Mouse (Mus musculus) intestine, embryonic 15.5 days (tissue): ENCODE measurements around the gene Slc25a11. TPM values are rescaled to one million over a fixed set of nuclear protein-coding genes. Genes with fewer than 3 reads are reported as not detected.

Experiments
- ATAC-seq: fragments of 200-750 bp; cut with Nextera tagmentation; 2 replicates; pipeline ENCODE4 v1.8.0; 2017; ENCODE audit warnings: moderate TSS enrichment, moderate library complexity
- H3K27ac ChIP-seq: fragments of 300-500 bp; sonication (generic); 2 replicates; pipeline ENCODE4 v1.5.1; 2015; ENCODE audit warnings: mild to moderate bottlenecking, inconsistent platforms
- H3K27me3 ChIP-seq: fragments of 300-500 bp; sonication (generic); replicated peaks from 2 replicates; pipeline ENCODE4 v1.6.1; 2015; ENCODE audit warnings: inconsistent platforms
- H3K36me3 ChIP-seq: fragments of 300-500 bp; sonication (generic); 2 replicates; pipeline ENCODE4 v1.6.1; 2015; ENCODE audit warnings: inconsistent platforms
- H3K4me1 ChIP-seq: fragments of 300-500 bp; sonication (generic); replicated peaks from 2 replicates; pipeline ENCODE4 v1.6.1; 2015; ENCODE audit warnings: inconsistent platforms
- H3K4me2 ChIP-seq: fragments of 300-500 bp; sonication (generic); replicated peaks from 2 replicates; pipeline ENCODE4 v1.6.1; 2015; ENCODE audit warnings: mild to moderate bottlenecking, inconsistent platforms
- H3K4me3 ChIP-seq: fragments of 300-500 bp; sonication (generic); replicated peaks from 2 replicates; pipeline ENCODE4 v1.5.1; 2015; ENCODE audit warnings: inconsistent platforms
- H3K9ac ChIP-seq: fragments of 300-500 bp; sonication (generic); 2 replicates; pipeline ENCODE4 v1.6.1; 2015; ENCODE audit warnings: inconsistent platforms
- H3K9me3 ChIP-seq: fragments of 300-500 bp; sonication (generic); 2 replicates; pipeline ENCODE4 v1.6.1; 2016; ENCODE audit warnings: inconsistent platforms
- WGBS: fragments of 180-500 bp; shearing (Covaris S2); methylation state at CpG from one replicate; pipeline ENCODE4 v1.1.7; 2015; 5-methylcytosine and 5-hydroxymethylcytosine counted together
- polyA plus RNA-seq: library from polyadenylated mRNA; unstranded; fragments of >200 nt; fragmentation: Nextera tagmentation; extraction: Ambion mirVana; gene quantifications from 2 replicates; pipeline ENCODE4 v1.2.1, GENCODE M21; 2015

Gene Slc25a11
- polyA plus RNA-seq, 1 experiment from 2014 or later: 171 TPM

GRCm38 (mm10) chr11:70678576-70678975 is 31.3 kb upstream of the Slc25a11 start:
- Histone ChIP-seq H3K4me3 (no peak overlapping the region), H3K36me3 (peaks cover 24% of the 10 kb centered on the region)
- 64% methylated on average over 2 of the region's 2 CpGs for WGBS

GRCm38 (mm10) chr11:70678092-70678491 is 30.8 kb upstream of the Slc25a11 start:
- peaks cover 20% of the 10 kb centered on the region for H3K36me3 ChIP-seq
- H3K4me2 ChIP-seq: no peak overlapping the region
- peaks cover 6% of the 10 kb centered on the region for H3K4me1 ChIP-seq
- ATAC-seq: no peak
- no peak overlapping the region for H3K9ac ChIP-seq
- no peaks in the 10 kb centered on the region for H3K27me3 ChIP-seq
- H3K9me3 ChIP-seq: no peaks in the 10 kb centered on the region
- WGBS: 74% methylated on average over 9 of the region's 9 CpGs
- no peak overlapping the region for H3K4me3 ChIP-seq
- H3K27ac ChIP-seq: no peak overlapping the region

More at GRCm38 (mm10) chr11:70678576-70678975, 31.3 kb upstream of the Slc25a11 start:
- ATAC-seq: no peak
- no peak overlapping the region for H3K9ac ChIP-seq
- no peak overlapping the region for H3K27ac ChIP-seq
- H3K9me3 ChIP-seq: no peaks in the 10 kb centered on the region
- peaks cover 8% of the 10 kb centered on the region for H3K4me1 ChIP-seq
- no peak overlapping the region for H3K4me2 ChIP-seq
- no peaks in the 10 kb centered on the region for H3K27me3 ChIP-seq

- Histone ChIP-seq H3K4me1 (0 out of 2 replicates have a peak, but pooled peaks cover 7% of the 10 kb centered on the region), H3K27me3 (no peaks in the 10 kb centered on the region), H3K9ac (no peak overlapping the region), H3K36me3 (peaks cover 9% of the 10 kb centered on the region), H3K27ac (no peak overlapping the region), H3K4me3 (no peak overlapping the region), H3K4me2 (no peak overlapping the region), H3K9me3 (no peaks in the 10 kb centered on the region)
- 67% methylated on average over 11 of the region's 11 CpGs for WGBS
- no peak for ATAC-seq
These were observed 27.2 kb upstream of the Slc25a11 start for GRCm38 (mm10) chr11:70674501-70674900.

GRCm38 (mm10) chr11:70674014-70674413 is 26.7 kb upstream of the Slc25a11 start:
- no peak for ATAC-seq
- Histone ChIP-seq H3K27me3 (no peaks in the 10 kb centered on the region), H3K27ac (no peak overlapping the region), H3K9ac (no peak overlapping the region), H3K4me2 (no peak overlapping the region), H3K4me1 (0 out of 2 replicates have a peak, but pooled peaks cover 7% of the 10 kb centered on the region), H3K4me3 (no peak overlapping the region), H3K9me3 (no peaks in the 10 kb centered on the region), H3K36me3 (peaks cover 9% of the 10 kb centered on the region)
- 89% methylated on average over 6 of the region's 6 CpGs for WGBS

- Histone ChIP-seq H3K4me2 (0 out of 2 replicates have a peak overlapping the region, but pooled peaks have one; percentile 80), H3K9ac (no peak overlapping the region), H3K36me3 (peaks cover 9% of the 10 kb centered on the region), H3K27ac (no peak overlapping the region), H3K4me1 (peaks cover 17% of the 10 kb centered on the region), H3K27me3 (no peaks in the 10 kb centered on the region), H3K4me3 (no peak overlapping the region), H3K9me3 (no peaks in the 10 kb centered on the region)
- no peak for ATAC-seq
- WGBS: 82% methylated on average over 16 of the region's 16 CpGs
These were observed 24.2 kb upstream of the Slc25a11 start for GRCm38 (mm10) chr11:70671333-70672047.

- Histone ChIP-seq H3K4me2 (peak overlapping the region; percentile 80), H3K9me3 (no peaks in the 10 kb centered on the region), H3K27ac (peak overlapping the region; percentile 99), H3K36me3 (peaks cover 15% of the 10 kb centered on the region), H3K4me3 (peak overlapping the region; percentile 65), H3K27me3 (no peaks in the 10 kb centered on the region), H3K4me1 (peaks cover 17% of the 10 kb centered on the region), H3K9ac (peak overlapping the region; percentile 72)
- ATAC-seq: no peak
- WGBS: 42% methylated on average over 14 of the region's 14 CpGs
These were observed 23.2 kb upstream of the Slc25a11 start for GRCm38 (mm10) chr11:70670483-70670882.

- peak overlapping the region; percentile 65 for H3K4me3 ChIP-seq
- WGBS: under 1% methylated on average over 31 of the region's 31 CpGs
- no peaks in the 10 kb centered on the region for H3K9me3 ChIP-seq
- peak; percentile 29 for ATAC-seq
- peaks cover 15% of the 10 kb centered on the region for H3K36me3 ChIP-seq
- peak overlapping the region; percentile 72 for H3K9ac ChIP-seq
- no peaks in the 10 kb centered on the region for H3K27me3 ChIP-seq
- H3K27ac ChIP-seq: peak overlapping the region; percentile 99
- peaks cover 17% of the 10 kb centered on the region for H3K4me1 ChIP-seq
- peak overlapping the region; percentile 80 for H3K4me2 ChIP-seq
These were observed 22.5 kb upstream of the Slc25a11 start for GRCm38 (mm10) chr11:70669582-70670345.

- Histone ChIP-seq H3K4me1 (peaks cover 17% of the 10 kb centered on the region), H3K27ac (peak within 1 kb of the TSS; percentile 99), H3K9ac (peak within 1 kb of the TSS; percentile 72), H3K36me3 (peaks cover 18% of the 10 kb centered on the region), H3K9me3 (no peaks in the 10 kb centered on the region), H3K27me3 (no peaks in the 10 kb centered on the region), H3K4me2 (peak within 1 kb of the TSS; percentile 80), H3K4me3 (peak within 1 kb of the TSS; percentile 65)
- under 1% methylated on average over 44 of the region's 44 CpGs for WGBS
- peak; percentile 97 for ATAC-seq
These were observed 21.7 kb upstream of the Slc25a11 start, which contains the start of gene Spag7 for GRCm38 (mm10) chr11:70668771-70669505. Gene Spag7, minus strand, starts transcription at chr11:70669416.

- peak; percentile 73 for ATAC-seq
- Histone ChIP-seq H3K9ac (peak overlapping the region; percentile 49), H3K4me1 (peaks cover 17% of the 10 kb centered on the region), H3K36me3 (peaks cover 16% of the 10 kb centered on the region), H3K4me2 (peak overlapping the region; percentile 80), H3K9me3 (no peaks in the 10 kb centered on the region), H3K27ac (peak overlapping the region; percentile 93), H3K4me3 (peak overlapping the region; percentile 65), H3K27me3 (no peaks in the 10 kb centered on the region)
- under 1% methylated on average over 15 of the region's 15 CpGs for WGBS
These were observed 21.1 kb upstream of the Slc25a11 start for GRCm38 (mm10) chr11:70668335-70668770.

- Histone ChIP-seq H3K36me3 (peaks cover 23% of the 10 kb centered on the region), H3K9ac (peak overlapping the region; percentile 49), H3K4me3 (peak overlapping the region; percentile 65), H3K4me1 (peaks cover 17% of the 10 kb centered on the region), H3K9me3 (no peaks in the 10 kb centered on the region), H3K27ac (peak overlapping the region; percentile 93; the same call in 1 of the 2 replicates), H3K4me2 (peak overlapping the region; percentile 80), H3K27me3 (no peaks in the 10 kb centered on the region)
- no peak for ATAC-seq
- 64% methylated on average over 14 of the region's 14 CpGs for WGBS
These were observed 20.2 kb upstream of the Slc25a11 start for GRCm38 (mm10) chr11:70667271-70668150.

GRCm38 (mm10) chr11:70666687-70667086 is 19.4 kb upstream of the Slc25a11 start:
- Histone ChIP-seq H3K27ac (no peak overlapping the region), H3K9ac (no peak overlapping the region), H3K4me1 (peaks cover 17% of the 10 kb centered on the region), H3K9me3 (no peaks in the 10 kb centered on the region), H3K4me2 (no peak overlapping the region), H3K4me3 (no peak overlapping the region), H3K36me3 (peaks cover 25% of the 10 kb centered on the region), H3K27me3 (no peaks in the 10 kb centered on the region)
- no peak for ATAC-seq
- WGBS: 94% methylated on average over 8 of the region's 8 CpGs
